Mouse (Mus musculus): ENCODE data around the gene Slc12a4. TPM values are rescaled to one million over a fixed set of nuclear protein-coding genes. Genes with fewer than 3 reads are reported as not detected.

The Slc12a4 gene
- polyA plus RNA-seq, 1 experiment from 2014 or later, result 18.7 TPM

DNA sequence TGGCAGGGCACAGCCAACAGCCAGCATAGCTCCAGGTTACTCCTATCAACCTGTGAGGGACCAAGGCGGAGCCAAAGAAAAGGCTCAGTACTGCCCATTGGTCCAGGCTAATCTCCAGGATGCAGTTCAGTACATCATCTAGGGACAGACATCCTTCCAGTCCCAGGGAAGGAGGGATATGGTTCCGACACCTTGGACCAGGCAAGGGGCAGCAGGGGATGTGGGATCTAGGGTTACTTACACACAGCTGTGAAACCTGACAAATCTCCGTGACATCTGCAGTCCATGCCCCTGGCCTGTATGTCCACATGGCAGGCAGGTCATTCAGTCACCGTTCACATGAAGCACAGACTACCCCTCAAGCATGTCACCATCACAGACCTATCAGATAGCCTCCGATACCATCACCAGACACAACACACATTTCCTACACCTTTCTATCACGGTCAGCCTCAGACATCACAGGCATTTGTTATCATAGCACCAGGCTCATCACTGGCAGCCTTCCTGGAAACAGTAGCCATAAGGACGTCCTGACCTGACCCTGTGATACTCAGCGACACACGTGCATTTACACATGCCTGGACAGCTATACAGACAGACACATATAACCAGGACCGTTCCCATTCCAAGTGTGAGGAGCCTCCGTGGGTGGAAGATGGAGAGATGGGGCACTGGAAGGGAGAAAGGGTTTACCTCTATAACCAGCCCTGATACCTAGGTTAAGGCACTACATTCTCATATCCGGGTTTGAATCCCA, 1.2 kb downstream of the Slc12a4 start:
- peaks cover 43% of the 10 kb centered on the region for H3K27me3 ChIP-seq (ENCODE audit: insufficient read depth, poor library complexity, severe bottlenecking)
- WGBS, result 68% methylated on average over 12 of the region's 12 CpGs
- no peak overlapping the region; the same call in 1 of the 2 replicates for H3K27ac ChIP-seq
- H3K4me3 ChIP-seq, result peak overlapping the region; percentile 77
- H3K4me1 ChIP-seq (replicated peaks), result peaks cover 33% of the 10 kb centered on the region
- no peaks in the 10 kb centered on the region for H3K9me3 ChIP-seq
- peak; percentile 5 for DNase-seq (ENCODE audit: low spot score)
- H3K36me3 ChIP-seq, result no peaks in the 10 kb centered on the region

DNA sequence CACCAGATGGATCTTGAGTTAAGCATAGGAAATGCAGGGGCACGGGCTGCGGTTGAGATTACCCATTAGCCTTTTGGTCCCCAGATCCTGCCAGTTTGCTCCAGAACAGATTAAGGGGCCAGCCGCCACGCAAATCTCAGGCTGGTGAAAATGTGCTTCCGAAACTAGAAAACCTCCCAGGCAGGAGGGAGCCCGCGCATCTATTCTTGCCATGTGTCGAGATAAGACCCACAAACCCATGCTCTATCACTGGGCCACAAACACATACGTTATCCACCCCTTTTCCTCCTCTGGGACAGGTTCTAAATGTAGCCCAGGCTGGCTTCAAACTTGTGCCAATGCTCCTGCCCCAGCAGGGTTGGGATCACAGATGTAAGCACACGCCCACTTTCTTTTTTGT, 4.4 kb downstream of the Slc12a4 start:
- H3K4me3 ChIP-seq, result no peak overlapping the region
- H3K36me3 ChIP-seq, result peaks cover 9% of the 10 kb centered on the region
- H3K9me3 ChIP-seq, result no peaks in the 10 kb centered on the region
- 89% methylated on average over 10 of the region's 10 CpGs for WGBS
- H3K4me1 ChIP-seq (replicated peaks), result peaks cover 26% of the 10 kb centered on the region
- H3K27ac ChIP-seq, result no peak overlapping the region
- H3K27me3 ChIP-seq (ENCODE audit: insufficient read depth, poor library complexity, severe bottlenecking), result peaks cover 24% of the 10 kb centered on the region
- DNase-seq (ENCODE audit: low spot score), result no peak

DNA sequence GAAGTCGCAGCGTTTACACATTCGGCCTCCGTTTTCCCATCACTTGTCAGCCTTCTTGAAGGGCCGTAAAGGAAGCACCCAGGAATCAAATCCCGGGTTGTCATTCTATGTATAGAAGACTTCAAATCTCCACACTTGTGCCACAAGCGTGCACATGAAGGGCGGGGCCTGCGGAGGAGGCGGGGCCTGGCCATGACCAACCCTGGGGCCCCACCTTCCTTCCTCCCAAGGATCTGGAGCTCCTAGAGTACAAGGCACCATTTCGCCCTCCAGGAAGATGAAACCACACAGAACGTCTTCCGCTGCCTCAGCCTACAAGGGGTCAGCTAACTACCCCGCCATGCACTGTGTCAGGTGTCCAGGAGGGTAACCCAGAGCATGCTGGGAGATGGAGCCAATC, 4.8 kb downstream of the Slc12a4 start:
- no peak overlapping the region for H3K27ac ChIP-seq
- peaks cover 9% of the 10 kb centered on the region for H3K36me3 ChIP-seq
- no peak overlapping the region for H3K4me3 ChIP-seq
- DNase-seq (ENCODE audit: low spot score), result no peak
- 75% methylated on average over 14 of the region's 14 CpGs for WGBS
- peaks cover 22% of the 10 kb centered on the region for H3K4me1 ChIP-seq (replicated peaks)
- H3K9me3 ChIP-seq, result no peaks in the 10 kb centered on the region
- H3K27me3 ChIP-seq (ENCODE audit: insufficient read depth, poor library complexity, severe bottlenecking), result peaks cover 20% of the 10 kb centered on the region

DNA sequence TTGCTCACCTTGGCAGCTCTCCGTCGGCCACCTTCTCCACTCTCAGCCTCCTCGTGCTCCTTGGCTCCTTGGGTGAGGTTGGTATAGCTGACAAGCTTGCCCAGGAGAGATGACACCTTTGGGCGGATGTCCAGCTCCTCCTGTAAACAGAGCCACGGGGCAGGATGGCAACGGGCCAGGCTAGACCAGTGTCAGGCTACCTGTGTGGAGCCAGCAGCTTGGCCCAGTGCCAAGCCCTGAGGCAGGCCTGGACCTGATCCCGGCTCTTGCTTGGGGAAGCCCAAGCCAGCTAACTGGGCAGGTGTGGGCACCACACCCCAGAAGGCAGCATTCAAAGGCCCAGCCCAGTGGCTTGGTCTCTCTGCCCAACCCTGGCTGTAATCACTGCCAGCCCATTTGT, 6.5 kb downstream of the Slc12a4 start:
- H3K36me3 ChIP-seq, result peaks cover 17% of the 10 kb centered on the region
- WGBS, result 91% methylated on average over 7 of the region's 7 CpGs
- no peak overlapping the region for H3K4me3 ChIP-seq
- H3K9me3 ChIP-seq, result no peaks in the 10 kb centered on the region
- peaks cover 4% of the 10 kb centered on the region for H3K4me1 ChIP-seq (replicated peaks)
- no peak for DNase-seq (ENCODE audit: low spot score)
- H3K27ac ChIP-seq, result no peak overlapping the region
- H3K27me3 ChIP-seq (ENCODE audit: insufficient read depth, poor library complexity, severe bottlenecking), result peaks cover 3% of the 10 kb centered on the region

DNA sequence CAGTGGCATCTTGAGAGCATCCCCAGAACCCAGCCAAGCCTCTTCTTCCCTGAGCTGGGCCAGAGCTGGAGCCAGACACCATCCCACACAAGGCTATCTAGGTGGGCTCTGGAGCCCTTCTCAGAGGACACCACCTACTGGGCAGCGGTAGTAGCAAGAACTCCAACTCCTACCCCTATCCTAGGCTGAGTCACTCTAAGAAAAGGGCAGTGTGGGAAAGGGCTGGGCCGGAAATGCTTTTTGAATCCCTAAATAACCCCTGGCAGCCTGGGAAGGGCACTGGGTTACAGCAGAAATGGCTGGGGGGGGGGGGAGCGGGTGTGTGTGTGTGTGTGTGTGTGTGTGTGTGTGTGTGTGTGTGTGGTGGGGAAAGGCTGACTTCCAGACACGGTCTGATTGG, 8.1 kb downstream of the Slc12a4 start:
- WGBS, result 73% methylated on average over 3 of the region's 4 CpGs
- peaks cover 29% of the 10 kb centered on the region for H3K36me3 ChIP-seq
- H3K9me3 ChIP-seq, result no peaks in the 10 kb centered on the region
- no peaks in the 10 kb centered on the region for H3K27me3 ChIP-seq (ENCODE audit: insufficient read depth, poor library complexity, severe bottlenecking)
- no peaks in the 10 kb centered on the region for H3K4me1 ChIP-seq (replicated peaks)
- no peak for DNase-seq (ENCODE audit: low spot score)
- H3K27ac ChIP-seq, result no peak overlapping the region
- no peak overlapping the region for H3K4me3 ChIP-seq

DNA sequence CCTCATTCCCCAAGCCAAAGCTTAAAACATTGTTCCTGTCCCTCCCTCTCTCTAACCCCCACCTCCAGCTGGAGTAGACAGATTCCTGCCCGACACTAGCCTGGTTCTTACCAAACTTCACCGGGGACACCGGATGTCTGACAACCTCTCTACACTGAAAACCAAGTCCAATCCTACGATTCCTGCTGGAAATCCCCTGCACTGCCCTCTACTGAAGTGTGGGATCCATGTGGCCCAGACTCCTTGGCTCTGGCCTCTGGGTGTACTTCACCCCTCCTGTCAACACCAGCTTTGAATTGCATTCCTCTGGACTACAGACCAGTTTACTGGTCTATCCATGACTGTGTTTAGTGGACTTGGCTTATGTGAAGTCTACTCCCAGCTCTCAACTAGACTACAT, 9.3 kb downstream of the Slc12a4 start:
- peaks cover 2% of the 10 kb centered on the region for H3K4me1 ChIP-seq (replicated peaks)
- H3K4me3 ChIP-seq, result no peak overlapping the region
- H3K9me3 ChIP-seq, result no peaks in the 10 kb centered on the region
- H3K27ac ChIP-seq, result no peak overlapping the region
- no peaks in the 10 kb centered on the region for H3K27me3 ChIP-seq (ENCODE audit: insufficient read depth, poor library complexity, severe bottlenecking)
- H3K36me3 ChIP-seq, result peaks cover 35% of the 10 kb centered on the region
- no peak for DNase-seq (ENCODE audit: low spot score)
- WGBS, result 93% methylated on average over 4 of the region's 4 CpGs

DNA sequence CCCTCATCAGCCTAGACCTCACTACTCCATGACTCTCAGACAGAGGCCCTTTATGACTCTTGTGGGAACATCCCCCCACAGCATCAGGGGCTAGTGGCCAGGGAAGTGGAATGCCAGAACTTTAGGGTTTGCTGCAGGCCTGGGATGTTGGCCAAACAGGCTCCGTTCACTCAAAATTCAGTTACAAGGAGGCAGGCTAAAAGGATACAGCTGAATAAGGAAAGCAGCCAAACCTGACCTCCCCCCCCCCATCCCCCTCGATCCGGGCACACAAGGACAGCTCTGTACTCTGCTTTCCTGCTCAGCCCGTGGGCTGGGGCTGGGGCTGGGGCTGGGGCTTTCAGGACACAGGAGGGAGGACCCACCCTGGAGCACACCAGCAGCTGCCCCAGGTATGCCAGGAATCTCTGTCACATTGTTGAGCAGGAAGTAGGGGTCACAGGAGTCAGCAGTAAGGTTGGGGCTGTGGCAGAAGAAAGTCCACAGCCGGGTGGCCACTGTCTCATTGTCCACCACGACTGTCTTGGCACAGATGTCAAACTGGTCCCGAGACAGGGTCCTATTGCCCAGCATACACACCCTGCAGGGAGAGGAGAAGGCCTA, 14.7 kb downstream of the Slc12a4 start:
- H3K4me3 ChIP-seq, result no peak overlapping the region
- H3K36me3 ChIP-seq, result peaks cover 79% of the 10 kb centered on the region
- DNase-seq (ENCODE audit: low spot score), result peak; percentile 39
- WGBS, result 60% methylated on average over 7 of the region's 7 CpGs
- peak overlapping the region; percentile 42 for H3K27ac ChIP-seq
- H3K27me3 ChIP-seq (ENCODE audit: insufficient read depth, poor library complexity, severe bottlenecking), result no peaks in the 10 kb centered on the region
- peaks cover 7% of the 10 kb centered on the region for H3K4me1 ChIP-seq (replicated peaks)
- H3K9me3 ChIP-seq, result no peaks in the 10 kb centered on the region

DNA sequence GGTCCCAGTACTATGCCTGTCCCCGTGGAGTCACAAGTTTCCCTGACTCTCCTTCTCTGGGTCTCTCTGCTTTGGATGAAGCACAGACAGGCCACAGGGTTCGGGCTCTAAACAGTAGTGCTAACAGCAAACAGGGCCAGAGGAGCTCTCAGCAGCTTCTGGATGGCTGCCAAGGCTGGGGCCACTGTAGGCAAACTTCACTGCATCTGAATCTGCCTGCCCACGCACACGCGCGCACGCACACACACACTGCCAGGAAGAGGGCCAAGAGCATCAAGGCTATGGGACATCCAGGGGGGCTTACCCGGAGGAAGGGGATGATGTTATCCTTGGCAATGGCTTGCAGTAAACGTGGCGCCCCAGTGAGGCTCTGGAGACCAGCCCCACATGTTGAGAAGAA, 16.5 kb downstream of the Slc12a4 start:
- Histone ChIP-seq H3K27me3 (ENCODE audit: insufficient read depth, poor library complexity, severe bottlenecking) (no peaks in the 10 kb centered on the region), H3K9me3 (no peaks in the 10 kb centered on the region), H3K4me1 (replicated peaks) (peaks cover 7% of the 10 kb centered on the region), H3K27ac (no peak overlapping the region), H3K36me3 (peaks cover 87% of the 10 kb centered on the region), H3K4me3 (no peak overlapping the region)
- WGBS, result 92% methylated on average over 10 of the region's 10 CpGs
- no peak for DNase-seq (ENCODE audit: low spot score)

DNA sequence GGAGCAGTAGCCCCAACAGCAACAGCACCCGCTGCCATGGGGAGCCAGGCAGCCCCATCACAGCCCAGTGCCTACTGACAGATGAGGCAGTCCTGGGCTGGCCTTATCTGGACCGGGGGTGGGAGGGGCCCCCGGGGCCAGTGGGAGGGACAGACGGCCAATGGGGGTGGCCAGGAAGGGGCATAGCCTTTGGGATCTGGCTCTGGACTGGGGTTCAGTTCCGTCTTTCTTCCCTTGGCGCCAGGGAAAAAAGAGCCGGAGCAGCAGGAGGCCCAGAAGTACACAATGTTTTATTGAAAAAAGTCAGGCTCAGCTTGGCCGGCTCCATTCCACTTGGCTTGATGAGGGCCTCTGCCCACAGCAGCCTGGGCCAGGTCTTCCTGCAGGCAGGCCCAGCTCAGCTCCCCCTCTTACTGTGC, 22.6 kb downstream of the Slc12a4 start, which contains the start of gene Lcat:
TSS of gene Lcat (minus strand) at position 62 of the 419 bp plus-strand sequence.
- H3K4me3 ChIP-seq, result no peak within 1 kb of the TSS
- no peaks in the 10 kb centered on the region for H3K9me3 ChIP-seq
- peaks cover 65% of the 10 kb centered on the region for H3K36me3 ChIP-seq
- no peak for DNase-seq (ENCODE audit: low spot score)
- no peaks in the 10 kb centered on the region for H3K27me3 ChIP-seq (ENCODE audit: insufficient read depth, poor library complexity, severe bottlenecking)
- H3K27ac ChIP-seq, result 0 out of 2 replicates have a peak within 1 kb of the TSS, but pooled peaks have one; percentile 56
- H3K4me1 ChIP-seq (replicated peaks), result peaks cover 9% of the 10 kb centered on the region; the same call in 1 of the 2 replicates
- WGBS, result 66% methylated on average over 8 of the region's 8 CpGs

DNA sequence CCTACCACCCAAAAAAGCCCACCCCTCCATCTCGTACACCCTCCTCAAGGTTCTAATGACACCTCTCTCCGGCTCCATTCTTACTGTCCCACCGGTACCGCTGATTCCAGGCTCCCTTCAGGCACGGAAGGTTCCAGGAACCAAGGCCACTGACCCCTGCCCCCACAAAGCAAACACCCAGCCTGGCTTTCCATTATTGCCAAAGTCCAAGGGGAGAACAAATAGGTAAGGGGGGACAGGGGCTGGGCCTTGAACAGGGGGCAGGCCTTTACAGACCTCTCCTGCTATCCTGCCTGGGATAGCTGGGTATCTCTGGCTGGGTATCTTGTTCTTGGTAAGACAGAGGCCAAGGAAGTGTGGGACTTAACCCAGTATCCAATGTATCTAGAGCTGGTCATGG, 23.4 kb downstream of the Slc12a4 start:
- no peak overlapping the region for H3K27ac ChIP-seq
- peaks cover 17% of the 10 kb centered on the region for H3K4me1 ChIP-seq (replicated peaks)
- H3K27me3 ChIP-seq (ENCODE audit: insufficient read depth, poor library complexity, severe bottlenecking), result no peaks in the 10 kb centered on the region
- H3K4me3 ChIP-seq, result no peak overlapping the region
- 97% methylated on average over 5 of the region's 5 CpGs for WGBS
- H3K9me3 ChIP-seq, result no peaks in the 10 kb centered on the region
- H3K36me3 ChIP-seq, result peaks cover 57% of the 10 kb centered on the region
- no peak for DNase-seq (ENCODE audit: low spot score)

DNA sequence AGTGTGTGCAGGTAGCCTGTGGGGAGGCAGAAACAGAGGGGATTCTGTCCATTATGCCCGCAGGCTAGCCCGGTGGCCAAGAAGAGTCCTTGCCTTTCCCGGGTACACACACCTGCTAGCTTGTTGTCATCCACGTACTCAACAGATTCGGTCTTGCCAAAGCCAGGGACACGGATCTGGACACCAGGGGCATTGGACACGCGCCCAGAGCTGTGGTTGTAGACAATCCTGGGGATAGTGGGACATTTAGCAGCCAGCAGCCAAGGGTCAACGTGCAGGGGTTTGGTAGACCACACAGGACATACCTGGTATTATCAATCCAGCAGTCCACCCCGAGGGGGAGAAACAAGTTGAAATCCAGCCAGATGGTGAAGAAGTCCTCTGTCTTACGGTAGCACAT, 23.9 kb downstream of the Slc12a4 start:
- Histone ChIP-seq H3K36me3 (peaks cover 52% of the 10 kb centered on the region), H3K27ac (no peak overlapping the region)
- WGBS, result 95% methylated on average over 11 of the region's 11 CpGs

DNA sequence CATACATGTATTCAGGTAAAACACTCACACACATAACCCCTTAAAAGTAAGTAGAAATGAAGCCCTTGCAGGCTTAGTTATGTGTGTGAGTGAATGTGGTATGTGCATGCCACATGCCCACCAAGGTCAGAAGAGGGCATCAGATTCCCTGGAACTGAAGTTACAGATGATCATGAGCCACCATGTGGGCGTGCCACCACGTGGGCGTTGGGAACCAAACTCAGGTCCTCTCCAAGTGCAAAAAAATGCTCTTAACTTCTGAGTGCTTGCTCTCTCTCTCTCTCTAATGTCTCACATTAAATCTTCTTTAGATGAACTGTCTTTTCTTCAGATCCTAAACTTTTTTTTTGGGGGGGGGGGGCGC, 27.6 kb downstream of the Slc12a4 start, which contains the start of gene Psmb10:
TSS of gene Psmb10 (minus strand) at position 139 of the 364 bp plus-strand sequence.
- Histone ChIP-seq H3K27ac (peak within 1 kb of the TSS; percentile 95), H3K27me3 (ENCODE audit: insufficient read depth, poor library complexity, severe bottlenecking) (no peaks in the 10 kb centered on the region), H3K4me1 (replicated peaks) (peaks cover 30% of the 10 kb centered on the region), H3K9me3 (no peaks in the 10 kb centered on the region), H3K4me3 (peak within 1 kb of the TSS; percentile 86), H3K36me3 (peaks cover 16% of the 10 kb centered on the region)
- WGBS, result 48% methylated on average over 4 of the region's 4 CpGs
- DNase-seq (ENCODE audit: low spot score), result no peak

More for the DNA sequence above, 23.9 kb downstream of the Slc12a4 start:
- H3K4me1 ChIP-seq (replicated peaks), result peaks cover 20% of the 10 kb centered on the region
- no peaks in the 10 kb centered on the region for H3K9me3 ChIP-seq
- no peaks in the 10 kb centered on the region for H3K27me3 ChIP-seq (ENCODE audit: insufficient read depth, poor library complexity, severe bottlenecking)
- no peak for DNase-seq (ENCODE audit: low spot score)
- H3K4me3 ChIP-seq, result no peak overlapping the region
